Mouse (Mus musculus) 416B (cell line): ENCODE measurements around the gene Hes5.

Experiments
- DNase-seq: peaks from one replicate; pipeline ENCODE4 v3.0.0; 2011; ENCODE audit warnings: low read depth

Hes5 gene

GRCm38 (mm10) chr4:154964581-154965235 is 4.0 kb downstream of the Hes5 start:
- DNase-seq: peak; percentile 36

- no peak for DNase-seq
Measured at GRCm38 (mm10) chr4:154965856-154966255, 5.1 kb downstream of the Hes5 start.

- DNase-seq: peak; percentile 50
Measured at GRCm38 (mm10) chr4:154967173-154967572, 6.5 kb downstream of the Hes5 start.

GRCm38 (mm10) chr4:154972546-154972945 is 11.8 kb downstream of the Hes5 start:
- DNase-seq: no peak

- no peak for DNase-seq
Measured at GRCm38 (mm10) chr4:154974163-154974611, 13.5 kb downstream of the Hes5 start.

GRCm38 (mm10) chr4:154980110-154980509 is 19.4 kb downstream of the Hes5 start:
- DNase-seq: no peak

- no peak for DNase-seq
Measured at GRCm38 (mm10) chr4:154981076-154981475, 20.4 kb downstream of the Hes5 start.

GRCm38 (mm10) chr4:154981530-154981929 is 20.8 kb downstream of the Hes5 start:
- DNase-seq: peak; percentile 57

- peak; percentile 12 for DNase-seq
Measured at GRCm38 (mm10) chr4:154982247-154983120, 21.8 kb downstream of the Hes5 start.

GRCm38 (mm10) chr4:154983767-154984166 is 23.0 kb downstream of the Hes5 start:
- DNase-seq: no peak

GRCm38 (mm10) chr4:154985151-154985777 is 24.5 kb downstream of the Hes5 start:
- no peak for DNase-seq

GRCm38 (mm10) chr4:154986096-154986495 is 25.4 kb downstream of the Hes5 start:
- DNase-seq: peak; percentile 46

- no peak for DNase-seq
Measured at GRCm38 (mm10) chr4:154986750-154987149, 26.0 kb downstream of the Hes5 start.

GRCm38 (mm10) chr4:154994876-154995275 is 34.2 kb downstream of the Hes5 start:
- DNase-seq: no peak

- DNase-seq: no peak
Measured at GRCm38 (mm10) chr4:154996572-154997154, 35.9 kb downstream of the Hes5 start.

- no peak for DNase-seq
Measured at GRCm38 (mm10) chr4:154999379-154999778, 38.7 kb downstream of the Hes5 start.

GRCm38 (mm10) chr4:155005278-155005677 is 44.6 kb downstream of the Hes5 start:
- DNase-seq: no peak

- no peak for DNase-seq
Measured at GRCm38 (mm10) chr4:155006296-155006695, 45.6 kb downstream of the Hes5 start.

- no peak for DNase-seq
Measured at GRCm38 (mm10) chr4:155007641-155008040, 46.9 kb downstream of the Hes5 start.

GRCm38 (mm10) chr4:155008075-155008474 is 47.4 kb downstream of the Hes5 start:
- no peak for DNase-seq

- DNase-seq: no peak
Measured at GRCm38 (mm10) chr4:155009216-155009615, 48.5 kb downstream of the Hes5 start.

- no peak for DNase-seq
Measured at GRCm38 (mm10) chr4:155010870-155011269, 50.1 kb downstream of the Hes5 start.
